Mouse (Mus musculus) MEL (cell line): ENCODE results near the gene Arpc5. TPM values are rescaled to one million over a fixed set of nuclear protein-coding genes. Genes with fewer than 3 reads are reported as not detected.

Experiments
- DNase-seq: peaks from one replicate; pipeline ENCODE4 v3.0.0; 2011; ENCODE audit warnings: low read depth, low spot score
- H3K27ac ChIP-seq: 2 replicates; pipeline ENCODE4 v1.5.1; 2012; ENCODE audit warnings: low read depth, mild to moderate bottlenecking, control low read depth, low read length, moderate library complexity; ENCODE audit not compliant: control insufficient read depth
- H3K27me3 ChIP-seq, 2 experiments: fragments of 150-350 bp in 1 of 2; sonication (generic) in 1 of 2; 2 replicates each; pipeline ENCODE4 v1.6.1; 2012; ENCODE audit warnings: low read length in 2 of 2, mild to moderate bottlenecking in 2 of 2, improper control_type of control experiment in 1 of 2, moderate library complexity in 1 of 2; ENCODE audit not compliant: insufficient read depth in 2 of 2, control insufficient read depth in 1 of 2
- H3K36me3 ChIP-seq, 2 experiments: 2 replicates each; pipeline ENCODE4 v1.6.1; 2012 to 2014; ENCODE audit warnings: low read length in 2 of 2, improper control_type of control experiment in 1 of 2, inconsistent platforms in 1 of 2, mild to moderate bottlenecking in 1 of 2; ENCODE audit not compliant: insufficient read depth in 2 of 2, control insufficient read depth in 1 of 2
- H3K4me1 ChIP-seq, 2 experiments: fragments of 150-350 bp in 1 of 2; sonication (generic) in 1 of 2; 2 replicates each; pipeline ENCODE4 v1.6.1; 2012; ENCODE audit warnings: low read length in 2 of 2, improper control_type of control experiment in 1 of 2, mild to moderate bottlenecking in 1 of 2; ENCODE audit not compliant: insufficient read depth in 2 of 2, control insufficient read depth in 1 of 2
- H3K4me3 ChIP-seq, 2 experiments: fragments of 150-350 bp in 1 of 2; sonication (generic) in 1 of 2; 2 replicates each; pipeline ENCODE4 v1.5.1; 2012; ENCODE audit warnings: low read depth in 2 of 2, low read length in 2 of 2, mild to moderate bottlenecking in 2 of 2, moderate library complexity in 2 of 2, control low read depth in 1 of 2, improper control_type of control experiment in 1 of 2; ENCODE audit not compliant: control insufficient read depth in 1 of 2, insufficient read depth in 1 of 2
- H3K79me2 ChIP-seq: 2 replicates; pipeline ENCODE4 v1.6.1; 2012; ENCODE audit warnings: mild to moderate bottlenecking, low read length, moderate library complexity; ENCODE audit not compliant: control insufficient read depth, poor library complexity, insufficient read depth
- H3K9ac ChIP-seq: 2 replicates; pipeline ENCODE4 v1.6.1; 2012; ENCODE audit warnings: low read depth, mild to moderate bottlenecking, control low read depth, low read length, moderate library complexity; ENCODE audit not compliant: control insufficient read depth, poor library complexity, severe bottlenecking
- H3K9me3 ChIP-seq: fragments of 150-350 bp; sonication (generic); replicated peaks from 2 replicates; pipeline ENCODE4 v1.6.1; 2012; ENCODE audit warnings: mild to moderate bottlenecking, low read length, improper control_type of control experiment, moderate library complexity; ENCODE audit not compliant: insufficient read depth
- BHLHE40 ChIP-seq: IDR thresholded peaks from 2 replicates; pipeline ENCODE4 v1.6.1; 2012; ENCODE audit warnings: low read depth, mild to moderate bottlenecking, inconsistent platforms, low read length, improper control_type of control experiment, borderline replicate concordance
- CHD1 ChIP-seq: IDR thresholded peaks from 2 replicates; pipeline ENCODE4 v1.6.1; 2012; ENCODE audit warnings: low read depth, mild to moderate bottlenecking, inconsistent platforms, low read length, improper control_type of control experiment
- CTCF ChIP-seq, 3 experiments: IDR thresholded peaks in 2 of 3; conservative IDR thresholded peaks in 1 of 3; 2 replicates each; pipeline ENCODE4 v1.5.1; 2011 to 2012; ENCODE audit warnings: low read length in 3 of 3, low read depth in 2 of 3, mild to moderate bottlenecking in 2 of 3, improper control_type of control experiment in 1 of 3, inconsistent platforms in 1 of 3, mixed read lengths in 1 of 3, moderate library complexity in 1 of 3; ENCODE audit not compliant: control insufficient read depth in 1 of 3, insufficient read depth in 1 of 3, poor library complexity in 1 of 3, severe bottlenecking in 1 of 3
- ELF1 ChIP-seq: IDR thresholded peaks from 2 replicates; pipeline ENCODE4 v1.6.1; 2014; ENCODE audit warnings: low read depth, mild to moderate bottlenecking, inconsistent platforms, low read length, improper control_type of control experiment, moderate library complexity
- EP300 ChIP-seq, 2 experiments: IDR thresholded peaks; 2 replicates each; pipeline ENCODE4 v1.6.1; 2011; ENCODE audit warnings: improper control_type of control experiment in 2 of 2, low read length in 2 of 2, low read depth in 1 of 2, mild to moderate bottlenecking in 1 of 2
- ETS1 ChIP-seq: IDR thresholded peaks from 2 replicates; pipeline ENCODE4 v1.6.1; 2012; ENCODE audit warnings: low read depth, mild to moderate bottlenecking, inconsistent platforms, low read length, improper control_type of control experiment, moderate library complexity
- GABPA ChIP-seq: IDR thresholded peaks from 2 replicates; pipeline ENCODE4 v1.6.1; 2012; ENCODE audit warnings: low read depth, mild to moderate bottlenecking, inconsistent platforms, low read length, improper control_type of control experiment, moderate library complexity
- JUND ChIP-seq: IDR thresholded peaks from 2 replicates; pipeline ENCODE4 v1.6.1; 2011; ENCODE audit warnings: low read depth, mild to moderate bottlenecking, improper control_type of control experiment, low read length
- KAT2A ChIP-seq: conservative IDR thresholded peaks from 2 replicates; pipeline ENCODE4 v1.6.1; 2012; ENCODE audit warnings: low read depth, low read length, improper control_type of control experiment, inconsistent platforms
- MAFK ChIP-seq: IDR thresholded peaks from 2 replicates; pipeline ENCODE4 v1.6.1; 2011; ENCODE audit warnings: low read depth, mild to moderate bottlenecking, low read length, improper control_type of control experiment, borderline replicate concordance
- MAX ChIP-seq: IDR thresholded peaks from 2 replicates; pipeline ENCODE4 v1.6.1; 2011; ENCODE audit warnings: low read length, improper control_type of control experiment
- MAZ ChIP-seq: IDR thresholded peaks from 2 replicates; pipeline ENCODE4 v1.6.1; 2012; ENCODE audit warnings: low read depth, mild to moderate bottlenecking, inconsistent platforms, low read length, improper control_type of control experiment
- MEF2A ChIP-seq: IDR thresholded peaks from 2 replicates; pipeline ENCODE4 v1.6.1; 2014; ENCODE audit warnings: low read depth, mild to moderate bottlenecking, inconsistent platforms, low read length, improper control_type of control experiment; ENCODE audit not compliant: poor library complexity, insufficient replicate concordance, severe bottlenecking; ENCODE audit errors: extremely low read depth
- MXI1 ChIP-seq: IDR thresholded peaks from 2 replicates; pipeline ENCODE4 v1.6.1; 2011; ENCODE audit warnings: mild to moderate bottlenecking, low read depth, low read length, improper control_type of control experiment
- MYB ChIP-seq: IDR thresholded peaks from 2 replicates; pipeline ENCODE4 v1.6.1; 2011; ENCODE audit warnings: mild to moderate bottlenecking, low read depth, low read length, improper control_type of control experiment
- MYC ChIP-seq: IDR thresholded peaks from 2 replicates; pipeline ENCODE4 v1.6.1; 2011; ENCODE audit warnings: low read depth, mild to moderate bottlenecking, low read length, improper control_type of control experiment, moderate library complexity
- NELFE ChIP-seq: IDR thresholded peaks from 2 replicates; pipeline ENCODE4 v1.6.1; 2011; ENCODE audit warnings: low read depth, low read length, improper control_type of control experiment
- POLR2A ChIP-seq, 2 experiments: IDR thresholded peaks; 2 replicates each; pipeline ENCODE4 v1.6.1; 2011 to 2012; ENCODE audit warnings: low read length in 2 of 2, mild to moderate bottlenecking in 2 of 2, control low read depth in 1 of 2, improper control_type of control experiment in 1 of 2, low read depth in 1 of 2, moderate library complexity in 1 of 2; ENCODE audit not compliant: control insufficient read depth in 1 of 2, insufficient read depth in 1 of 2, poor library complexity in 1 of 2
- POLR2AphosphoS5 ChIP-seq: IDR thresholded peaks from 2 replicates; pipeline ENCODE4 v1.6.1; 2012; ENCODE audit warnings: low read depth, borderline replicate concordance, mild to moderate bottlenecking, inconsistent platforms, low read length, moderate library complexity, mixed read lengths
- RAD21 ChIP-seq: IDR thresholded peaks from 2 replicates; pipeline ENCODE4 v1.6.1; 2011; ENCODE audit warnings: mild to moderate bottlenecking, low read depth, low read length, improper control_type of control experiment
- RCOR1 ChIP-seq: IDR thresholded peaks from 2 replicates; pipeline ENCODE4 v1.6.1; 2012; ENCODE audit warnings: low read depth, mild to moderate bottlenecking, inconsistent platforms, low read length, improper control_type of control experiment
- SIN3A ChIP-seq: IDR thresholded peaks from 2 replicates; pipeline ENCODE4 v1.6.1; 2012; ENCODE audit warnings: low read length, improper control_type of control experiment, inconsistent platforms
- SMC3 ChIP-seq: IDR thresholded peaks from 2 replicates; pipeline ENCODE4 v1.6.1; 2011; ENCODE audit warnings: low read depth, low read length, improper control_type of control experiment
- TAL1 ChIP-seq: IDR thresholded peaks from 2 replicates; pipeline ENCODE4 v1.6.1; 2012; ENCODE audit warnings: mild to moderate bottlenecking, inconsistent platforms, low read length, moderate library complexity, mixed read lengths
- TBP ChIP-seq: IDR thresholded peaks from 2 replicates; pipeline ENCODE4 v1.8.0; 2011; ENCODE audit warnings: low read depth, low read length, improper control_type of control experiment
- UBTF ChIP-seq: IDR thresholded peaks from 2 replicates; pipeline ENCODE4 v1.6.1; 2012; ENCODE audit warnings: low read depth, mild to moderate bottlenecking, inconsistent platforms, low read length, improper control_type of control experiment, moderate library complexity, borderline replicate concordance; ENCODE audit not compliant: insufficient read depth
- ZKSCAN1 ChIP-seq: IDR thresholded peaks from 2 replicates; pipeline ENCODE4 v1.6.1; 2012; ENCODE audit warnings: low read depth, mild to moderate bottlenecking, inconsistent platforms, low read length, improper control_type of control experiment, moderate library complexity
- ZNF384 ChIP-seq: IDR thresholded peaks from 2 replicates; pipeline ENCODE4 v1.6.1; 2012; ENCODE audit warnings: low read depth, mild to moderate bottlenecking, inconsistent platforms, low read length, improper control_type of control experiment
- polyA plus RNA-seq, 2 experiments: library from polyadenylated mRNA; stranded (reverse) in 1 of 2; unstranded in 1 of 2; fragments of >175 nt in 1 of 2; fragments of >200 nt in 1 of 2; gene quantifications; 2 replicates each; pipeline versions ENCODE4 v1.2.1 to v1.2.4; 2012; ENCODE audit warnings: low replicate concordance in 2 of 2, low read depth in 1 of 2; ENCODE audit not compliant: insufficient read length in 2 of 2, insufficient read depth in 1 of 2, missing spikeins in 1 of 2
- total RNA-seq: library from RNA; depleted of rRNA; stranded (reverse); fragments of 300-350 nt; gene quantifications from 2 replicates; pipeline ENCODE4 v1.2.3, GENCODE M21; 2012

Arpc5 gene
- total and polyA plus RNA-seq, 3 experiments = 119 to 145 TPM; not detected in 1

GRCm38 (mm10) chr1:152720969-152721368 lies 45.4 kb upstream of the Arpc5 start:
- H3K27ac ChIP-seq = no peak overlapping the region
- H3K27me3 ChIP-seq = peaks cover 2 to 4% of the 10 kb centered on the region in 2 experiments
- no peaks in the 10 kb centered on the region for H3K79me2 ChIP-seq
- peak overlapping the region; percentile 26; the same call in 1 of the 2 replicates for H3K9ac ChIP-seq
- peaks cover 4 to 14% of the 10 kb centered on the region in 2 experiments; a peak in 3 of 4 replicates for H3K4me1 ChIP-seq
- DNase-seq = peak; percentile 28
- TF ChIP-seq MAFK (no peak), SIN3A (no peak), POLR2AphosphoS5 (no peak), CHD1 (no peak), CTCF (IDR thresholded peaks at IDR 0.05 in 2 of 3, conservative IDR thresholded peaks at IDR 0.05 in 1 of 3; ENCODE audit: control insufficient read depth in 1 of 3, insufficient read depth in 1 of 3, low read depth in 2 of 3, low read length in 3 of 3, poor library complexity in 1 of 3, severe bottlenecking in 1 of 3) (no peak), UBTF (no peak), ZKSCAN1 (no peak), MYC (no peak), ZNF384 (no peak)
- peaks cover 0 to 8% of the 10 kb centered on the region in 2 experiments; a peak in 2 of 4 replicates for H3K36me3 ChIP-seq
- H3K4me3 ChIP-seq = peak overlapping the region; percentile 40 to 41; a peak in 3 of 4 replicates
- H3K9me3 ChIP-seq = no peaks in the 10 kb centered on the region

DNA sequence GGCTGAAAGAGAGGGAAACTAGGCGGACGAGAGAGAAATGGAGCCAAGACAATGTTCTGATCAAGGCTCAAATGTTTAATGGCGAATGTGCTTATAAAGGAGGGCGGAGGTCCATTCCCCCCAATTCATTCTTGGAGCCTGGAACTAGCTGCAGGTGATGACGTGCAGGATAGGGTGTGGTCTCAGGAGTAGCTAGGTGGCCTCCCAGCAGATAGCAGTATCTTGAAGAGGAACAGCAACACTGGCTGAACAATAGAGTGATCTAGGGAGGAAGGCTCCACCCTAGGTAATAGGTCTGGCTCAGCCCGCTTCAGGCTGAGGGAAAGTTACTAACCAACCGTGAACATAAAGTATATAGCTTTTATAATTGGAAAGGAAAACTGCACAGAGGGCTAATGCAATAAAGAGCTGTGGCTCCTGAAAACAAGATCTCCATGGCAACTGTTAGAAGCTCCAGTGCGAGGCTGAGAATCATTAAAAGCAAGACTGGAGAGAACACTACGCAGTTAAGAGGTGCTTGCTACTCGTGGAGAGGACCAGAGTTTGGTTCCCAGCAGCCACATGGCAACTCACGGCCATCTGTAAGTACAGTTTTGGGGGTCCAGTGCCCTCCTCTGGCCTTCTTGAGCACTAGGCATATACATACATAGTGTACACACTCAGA lies 44.7 kb upstream of the Arpc5 start:
- Histone ChIP-seq H3K36me3 (peaks cover 0 to 8% of the 10 kb centered on the region in 2 experiments; a peak in 2 of 4 replicates), H3K4me1 (peaks cover 4 to 15% of the 10 kb centered on the region in 2 experiments; a peak in 3 of 4 replicates), H3K27ac (peak overlapping the region; percentile 41; the same call in 1 of the 2 replicates), H3K79me2 (no peaks in the 10 kb centered on the region), H3K27me3 (peaks cover 2 to 4% of the 10 kb centered on the region in 2 experiments), H3K4me3 (peak overlapping the region; percentile 40 to 41; a peak in 3 of 4 replicates), H3K9me3 (no peaks in the 10 kb centered on the region), H3K9ac (peak overlapping the region; percentile 41)
- DNase-seq = peak; percentile 60
- TF ChIP-seq MAZ = no peak
- TF ChIP-seq EP300 (IDR thresholded peaks at IDR 0.05; ENCODE audit: low read depth in 1 of 2, low read length in 2 of 2) = peak in 1 of 2 experiments; percentile 19; a peak in 1 of 4 replicates
- TF ChIP-seq TBP = no peak
- no peak; the same call in 1 of the 2 replicates for TF ChIP-seq RAD21
- TF ChIP-seq KAT2A = no peak
- TF ChIP-seq POLR2AphosphoS5 = no peak
- no peak for TF ChIP-seq MXI1
- no peak for TF ChIP-seq MYC
- no peak for TF ChIP-seq MAX
- no peak for TF ChIP-seq NELFE
- TF ChIP-seq MEF2A = no peak
- no peak for TF ChIP-seq JUND
- peak; percentile 25; the same call in 1 of the 2 replicates for TF ChIP-seq SMC3
- peak in 1 of 3 experiments; percentile 14; a peak in 1 of 6 replicates for TF ChIP-seq CTCF (IDR thresholded peaks at IDR 0.05 in 2 of 3, conservative IDR thresholded peaks at IDR 0.05 in 1 of 3; ENCODE audit: control insufficient read depth in 1 of 3, insufficient read depth in 1 of 3, low read depth in 2 of 3, low read length in 3 of 3, poor library complexity in 1 of 3, severe bottlenecking in 1 of 3)
- no peak for TF ChIP-seq GABPA
- no peak for TF ChIP-seq ELF1
- TF ChIP-seq ETS1 = 0 out of 2 replicates have a peak, but pooled peaks have one; percentile 11
- no peak for TF ChIP-seq CHD1
- no peak for TF ChIP-seq UBTF
- no peak for TF ChIP-seq BHLHE40
- no peak for TF ChIP-seq TAL1
- TF ChIP-seq RCOR1 = no peak
- no peak for TF ChIP-seq POLR2A (IDR thresholded peaks at IDR 0.05; ENCODE audit: control insufficient read depth in 1 of 2, insufficient read depth in 1 of 2, low read depth in 1 of 2, low read length in 2 of 2, poor library complexity in 1 of 2)
- TF ChIP-seq MAFK = no peak
- TF ChIP-seq MYB = no peak
